Mouse (Mus musculus) midbrain, embryonic 15.5 days (tissue): ENCODE measurements around the gene Crtac1. TPM values are rescaled to one million over a fixed set of nuclear protein-coding genes. Genes with fewer than 3 reads are reported as not detected.

Experiments
- ATAC-seq: fragments of 200-750 bp; cut with Nextera tagmentation; replicated peaks from 2 replicates; pipeline ENCODE4 v1.8.0; 2017; ENCODE audit warnings: moderate TSS enrichment
- H3K27ac ChIP-seq: fragments of 300-500 bp; sonication (generic); 2 replicates; pipeline ENCODE4 v1.5.1; 2015; ENCODE audit warnings: mild to moderate bottlenecking, inconsistent platforms
- H3K27me3 ChIP-seq: fragments of 300-500 bp; sonication (generic); replicated peaks from 2 replicates; pipeline ENCODE4 v1.6.1; 2015; ENCODE audit warnings: inconsistent platforms
- H3K36me3 ChIP-seq: fragments of 300-500 bp; sonication (generic); replicated peaks from 2 replicates; pipeline ENCODE4 v1.6.1; 2015; ENCODE audit warnings: inconsistent platforms
- H3K4me1 ChIP-seq: fragments of 300-500 bp; sonication (generic); 2 replicates; pipeline ENCODE4 v1.6.1; 2015; ENCODE audit warnings: inconsistent platforms
- H3K4me2 ChIP-seq: fragments of 300-500 bp; sonication (generic); 2 replicates; pipeline ENCODE4 v1.6.1; 2015; ENCODE audit warnings: inconsistent platforms, mild to moderate bottlenecking, moderate library complexity
- H3K4me3 ChIP-seq: fragments of 300-500 bp; sonication (generic); 2 replicates; pipeline ENCODE4 v1.5.1; 2015; ENCODE audit warnings: mild to moderate bottlenecking, inconsistent platforms
- H3K9ac ChIP-seq: fragments of 300-500 bp; sonication (generic); 2 replicates; pipeline ENCODE4 v1.6.1; 2015; ENCODE audit warnings: mild to moderate bottlenecking, inconsistent platforms
- H3K9me3 ChIP-seq: fragments of 300-500 bp; sonication (generic); 2 replicates; pipeline ENCODE4 v1.6.1; 2016; ENCODE audit warnings: inconsistent platforms
- WGBS: fragments of 180-500 bp; shearing (Covaris S2); methylation state at CpG from one replicate; pipeline ENCODE4 v1.1.7; 2015; ENCODE audit warnings: mixed read lengths; 5-methylcytosine and 5-hydroxymethylcytosine counted together
- polyA plus RNA-seq: library from polyadenylated mRNA; unstranded; fragments of >200 nt; fragmentation: Nextera tagmentation; extraction: Ambion mirVana; gene quantifications from 2 replicates; pipeline ENCODE4 v1.2.1, GENCODE M21; 2015

The Crtac1 gene
- polyA plus RNA-seq, 1 experiment from 2014 or later = 24.6 TPM

DNA sequence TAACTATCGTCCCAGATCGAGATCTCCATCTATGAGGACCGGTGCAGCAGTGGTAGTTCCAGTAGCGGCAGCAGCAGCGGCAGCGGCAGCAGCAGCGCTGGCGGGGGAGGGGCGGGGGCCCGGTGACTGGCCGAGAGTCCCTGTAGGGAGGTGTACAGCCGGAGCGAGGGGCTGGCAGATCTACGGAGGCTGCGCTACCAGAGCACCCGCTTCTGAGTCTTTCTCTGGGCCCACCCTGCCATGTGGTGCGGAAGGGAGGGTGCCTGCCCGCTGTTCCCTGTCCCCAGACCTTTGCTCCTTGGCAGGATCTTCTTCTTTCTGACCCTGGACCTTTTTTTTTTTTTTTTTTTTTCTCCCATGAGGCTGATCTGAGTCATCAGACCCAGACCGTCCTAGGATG is 163.2 kb downstream of the Crtac1 start:
- 4% methylated on average over 19 of the region's 19 CpGs for WGBS
- H3K4me2 ChIP-seq = peak overlapping the region; percentile 45
- no peaks in the 10 kb centered on the region for H3K9me3 ChIP-seq
- H3K4me1 ChIP-seq = peaks cover 8% of the 10 kb centered on the region
- no peak overlapping the region for H3K9ac ChIP-seq
- H3K27ac ChIP-seq = no peak overlapping the region
- peak overlapping the region; percentile 9 for H3K4me3 ChIP-seq
- H3K27me3 ChIP-seq = no peaks in the 10 kb centered on the region
- no peak for ATAC-seq
- H3K36me3 ChIP-seq = no peaks in the 10 kb centered on the region; the same call in 1 of the 2 replicates

DNA sequence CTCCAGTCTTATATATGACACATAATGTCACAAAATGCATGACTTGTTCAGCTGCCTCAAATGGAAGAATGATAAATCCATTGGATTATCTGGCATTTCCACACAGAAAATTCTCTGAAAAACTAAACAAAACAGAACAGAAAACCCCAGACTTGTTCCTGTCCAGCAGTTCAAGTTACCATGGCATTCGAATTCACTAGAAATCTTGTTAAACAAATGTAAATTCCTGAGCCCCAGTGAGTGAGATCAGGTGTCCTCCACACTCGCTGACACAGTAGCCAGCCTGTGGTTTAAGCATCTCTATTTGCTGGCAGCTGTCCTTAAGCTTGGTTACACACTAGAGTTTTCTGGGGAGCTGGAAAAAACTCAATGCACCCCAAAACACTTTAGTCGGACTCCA is 168.1 kb downstream of the Crtac1 start:
- ATAC-seq = no peak
- no peaks in the 10 kb centered on the region; the same call in 1 of the 2 replicates for H3K36me3 ChIP-seq
- H3K27me3 ChIP-seq = no peaks in the 10 kb centered on the region
- no peaks in the 10 kb centered on the region for H3K9me3 ChIP-seq
- H3K27ac ChIP-seq = no peak overlapping the region
- no peak overlapping the region for H3K4me2 ChIP-seq
- H3K4me3 ChIP-seq = no peak overlapping the region
- no peak overlapping the region for H3K9ac ChIP-seq
- 45% methylated on average over 3 of the region's 3 CpGs for WGBS
- H3K4me1 ChIP-seq = peaks cover 9% of the 10 kb centered on the region

DNA sequence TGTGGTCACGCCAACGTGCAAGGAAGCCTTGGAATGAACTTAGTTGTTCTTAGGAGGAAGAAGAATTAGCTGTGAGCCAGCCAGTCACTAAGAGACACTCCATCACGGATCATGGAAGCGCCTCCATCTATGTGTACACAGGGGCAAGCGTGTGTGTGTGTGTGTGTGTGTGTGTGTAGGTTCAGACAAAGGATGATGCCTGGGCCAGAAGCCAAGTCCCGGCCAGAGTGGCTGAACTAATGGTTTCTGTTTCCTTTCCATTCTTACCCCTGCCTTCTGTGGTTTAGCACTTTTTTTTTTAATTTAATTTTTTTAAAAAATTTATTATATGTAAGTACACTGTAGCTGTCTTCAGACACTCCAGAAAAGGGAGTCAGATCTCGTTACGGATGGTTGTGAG is 171.1 kb downstream of the Crtac1 start:
- no peak for ATAC-seq
- H3K4me2 ChIP-seq = no peak overlapping the region
- no peak overlapping the region for H3K27ac ChIP-seq
- WGBS = 83% methylated on average over 8 of the region's 8 CpGs
- H3K36me3 ChIP-seq = no peaks in the 10 kb centered on the region; the same call in 1 of the 2 replicates
- H3K9ac ChIP-seq = no peak overlapping the region
- H3K4me3 ChIP-seq = no peak overlapping the region
- H3K4me1 ChIP-seq = peaks cover 21% of the 10 kb centered on the region
- H3K9me3 ChIP-seq = no peaks in the 10 kb centered on the region
- no peaks in the 10 kb centered on the region for H3K27me3 ChIP-seq

DNA sequence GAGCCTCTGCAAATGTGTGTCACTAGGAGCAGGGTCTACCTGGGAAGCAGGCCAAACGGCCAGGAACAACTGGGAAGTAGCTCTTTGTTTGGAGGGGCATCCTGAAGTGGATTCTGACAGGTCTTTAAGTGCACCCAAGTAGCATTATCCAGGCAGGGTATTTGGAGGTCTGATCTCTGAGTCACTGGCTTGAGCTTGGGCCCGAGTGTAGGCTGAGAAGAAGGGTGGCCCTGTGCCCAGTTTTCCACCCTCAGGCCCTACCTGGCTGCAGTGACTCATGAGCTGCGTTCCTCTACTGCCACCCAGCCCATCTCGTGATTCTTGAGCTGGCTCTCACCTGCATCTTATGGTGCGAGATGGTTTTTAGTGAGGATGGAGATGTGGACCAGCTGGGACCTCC is 173.0 kb downstream of the Crtac1 start:
- no peak for ATAC-seq
- Histone ChIP-seq H3K27ac (no peak overlapping the region), H3K9ac (no peak overlapping the region), H3K4me3 (no peak overlapping the region), H3K27me3 (no peaks in the 10 kb centered on the region), H3K9me3 (no peaks in the 10 kb centered on the region), H3K4me1 (peaks cover 29% of the 10 kb centered on the region), H3K36me3 (no peaks in the 10 kb centered on the region; the same call in 1 of the 2 replicates), H3K4me2 (0 out of 2 replicates have a peak overlapping the region, but pooled peaks have one; percentile 1)
- WGBS = 68% methylated on average over 5 of the region's 5 CpGs

GRCm38 (mm10) chr19:42258031-42258430 is 173.6 kb downstream of the Crtac1 start:
- Histone ChIP-seq H3K4me1 (peaks cover 29% of the 10 kb centered on the region), H3K4me2 (0 out of 2 replicates have a peak overlapping the region, but pooled peaks have one; percentile 1)
- WGBS = 80% methylated on average over 3 of the region's 3 CpGs

GRCm38 (mm10) chr19:42257241-42257635 is 174.3 kb downstream of the Crtac1 start:
- ATAC-seq = no peak
- Histone ChIP-seq H3K27me3 (no peaks in the 10 kb centered on the region), H3K9ac (peak overlapping the region; percentile 80; the same call in 1 of the 2 replicates), H3K4me3 (peak overlapping the region; percentile 71), H3K4me1 (peaks cover 29% of the 10 kb centered on the region), H3K4me2 (peak overlapping the region; percentile 60), H3K9me3 (no peaks in the 10 kb centered on the region), H3K27ac (peak overlapping the region; percentile 88; the same call in 1 of the 2 replicates), H3K36me3 (no peaks in the 10 kb centered on the region; the same call in 1 of the 2 replicates)
- WGBS = 72% methylated on average over 12 of the region's 12 CpGs

More at GRCm38 (mm10) chr19:42258031-42258430, 173.6 kb downstream of the Crtac1 start:
- no peak for ATAC-seq
- H3K9ac ChIP-seq = no peak overlapping the region
- no peak overlapping the region for H3K4me3 ChIP-seq
- no peaks in the 10 kb centered on the region; the same call in 1 of the 2 replicates for H3K36me3 ChIP-seq
- no peak overlapping the region for H3K27ac ChIP-seq
- no peaks in the 10 kb centered on the region for H3K27me3 ChIP-seq
- H3K9me3 ChIP-seq = no peaks in the 10 kb centered on the region

DNA sequence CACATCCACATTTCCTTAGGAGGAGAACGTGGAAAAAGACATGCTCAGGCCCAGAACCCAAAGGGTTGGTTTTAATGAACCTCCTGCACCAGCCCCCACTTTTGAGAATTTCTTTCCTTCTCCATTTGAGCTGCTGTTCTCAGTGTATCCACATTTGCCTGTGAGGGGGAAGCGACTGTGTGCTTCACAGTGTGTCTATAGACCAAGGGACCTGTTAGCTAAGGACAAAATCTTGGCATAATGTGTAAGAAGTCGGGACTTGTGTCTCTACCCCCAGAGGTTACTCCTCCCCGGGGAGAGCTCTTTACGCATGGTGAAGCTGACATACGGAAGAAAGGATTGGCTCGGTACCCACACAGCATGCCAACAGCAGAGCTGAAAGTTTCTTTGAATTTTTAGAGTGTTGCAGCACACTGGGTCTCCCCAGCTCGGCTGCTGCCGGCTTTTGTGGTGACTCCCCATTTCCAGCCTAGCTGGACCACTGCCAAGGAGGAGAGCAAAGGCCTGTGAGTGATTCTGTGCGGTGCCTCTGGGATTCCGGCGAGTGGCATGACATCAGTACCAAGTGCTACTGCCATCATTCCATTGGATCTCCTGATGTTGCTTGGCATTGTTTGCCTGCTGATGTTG is 174.9 kb downstream of the Crtac1 start:
- ATAC-seq = peak; percentile 34; the same call in 1 of the 2 replicates
- 44% methylated on average over 12 of the region's 12 CpGs for WGBS
- Histone ChIP-seq H3K9ac (peak overlapping the region; percentile 80), H3K4me1 (peaks cover 29% of the 10 kb centered on the region), H3K27me3 (no peaks in the 10 kb centered on the region), H3K4me3 (peak overlapping the region; percentile 71), H3K36me3 (no peaks in the 10 kb centered on the region), H3K9me3 (no peaks in the 10 kb centered on the region), H3K27ac (peak overlapping the region; percentile 88), H3K4me2 (peak overlapping the region; percentile 60)

DNA sequence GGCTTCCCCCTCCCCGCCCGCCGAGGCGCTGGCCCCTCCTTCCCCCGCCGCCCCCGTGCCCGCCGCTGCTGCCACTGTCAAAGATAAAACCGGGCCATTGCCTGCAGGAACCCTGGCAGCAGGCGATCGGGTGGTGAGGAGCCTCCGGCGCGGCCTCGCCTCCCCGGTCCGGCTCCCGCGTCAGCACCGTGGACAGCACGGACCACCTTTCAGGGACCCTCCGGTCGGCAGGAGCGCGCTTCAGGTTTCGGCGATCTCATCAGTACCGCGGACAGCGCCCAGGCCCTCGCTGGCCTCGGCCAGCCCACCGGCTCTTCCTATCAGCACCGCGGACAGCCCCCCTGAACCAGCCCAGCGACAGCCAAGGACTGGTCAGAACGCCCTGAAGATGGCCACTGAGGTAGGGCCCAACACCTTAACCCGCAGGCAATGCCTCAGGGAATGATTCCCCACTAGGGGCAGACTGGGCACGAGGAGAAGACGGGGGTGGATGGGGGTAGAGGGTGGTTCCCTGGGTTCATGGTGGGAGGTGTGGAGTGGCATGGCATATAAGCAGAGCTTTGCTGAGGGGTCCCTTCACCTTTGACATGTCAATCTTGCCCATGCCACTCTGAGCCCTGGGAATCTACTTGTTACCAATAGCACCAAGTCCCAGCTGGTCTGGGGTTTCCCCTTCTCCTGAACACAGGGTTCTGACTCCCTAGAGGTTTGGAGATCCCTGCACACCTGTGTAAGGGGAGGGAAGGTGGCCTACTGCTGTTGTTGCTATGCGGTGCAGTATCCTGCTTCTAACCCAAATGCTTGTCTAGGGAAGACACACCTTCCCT is 175.6 kb downstream of the Crtac1 start:
- Histone ChIP-seq H3K36me3 (no peaks in the 10 kb centered on the region), H3K27ac (peak overlapping the region; percentile 88), H3K9me3 (no peaks in the 10 kb centered on the region), H3K4me3 (peak overlapping the region; percentile 71), H3K9ac (peak overlapping the region; percentile 80), H3K27me3 (no peaks in the 10 kb centered on the region), H3K4me1 (peaks cover 29% of the 10 kb centered on the region), H3K4me2 (peak overlapping the region; percentile 60)
- WGBS = 2% methylated on average over 33 of the region's 42 CpGs
- peak; percentile 81 for ATAC-seq

- ATAC-seq = peak; percentile 72
- WGBS = under 1% methylated on average over 11 of the region's 23 CpGs
Observed at GRCm38 (mm10) chr19:42255438-42255783, 176.2 kb downstream of the Crtac1 start.

DNA sequence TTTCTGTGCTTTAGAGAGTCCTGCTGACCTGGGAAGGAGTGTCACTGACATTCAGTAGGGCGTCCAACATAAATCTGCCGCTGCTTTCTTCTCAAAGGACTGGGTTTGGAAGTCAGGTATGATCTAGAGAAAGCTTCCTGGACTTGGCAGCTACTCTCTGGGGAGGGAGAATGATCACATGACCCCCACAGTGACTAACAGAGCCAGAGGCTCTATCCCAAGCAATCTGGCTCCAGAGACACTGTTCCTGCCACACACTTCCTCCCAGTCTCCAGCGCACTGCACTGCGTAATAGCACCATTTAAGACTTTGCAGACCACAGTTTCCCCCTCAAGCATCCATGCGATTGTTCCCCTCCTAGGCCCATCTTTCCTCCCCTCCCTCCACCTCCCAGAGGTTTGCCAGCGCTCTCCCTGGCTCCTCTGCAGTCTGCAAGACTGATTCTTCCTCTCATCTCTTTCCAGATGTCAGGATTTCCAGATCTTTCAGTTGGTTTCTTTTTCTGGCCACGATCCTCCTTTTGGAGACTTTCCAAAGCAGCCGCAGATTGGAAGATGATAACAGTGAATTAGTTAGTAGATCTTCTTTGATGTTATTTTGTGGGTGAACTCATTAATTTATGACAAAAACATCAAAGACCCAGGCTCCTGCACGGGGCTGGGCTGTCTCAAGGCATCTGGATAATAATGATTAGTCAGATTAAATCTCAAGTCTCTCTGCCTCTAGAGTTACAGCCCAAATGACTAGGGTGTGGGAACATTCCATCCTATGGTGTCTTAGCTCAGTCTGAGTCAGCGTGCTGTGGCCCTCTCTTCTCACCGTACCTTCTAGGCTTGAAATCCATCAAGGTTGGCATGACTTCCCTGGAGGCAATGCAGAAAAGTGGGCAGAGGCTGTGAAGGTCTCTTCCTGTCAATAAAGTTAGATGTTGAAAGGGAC is 181.3 kb downstream of the Crtac1 start:
- Histone ChIP-seq H3K27me3 (no peaks in the 10 kb centered on the region), H3K9me3 (no peaks in the 10 kb centered on the region), H3K27ac (no peak overlapping the region), H3K4me3 (no peak overlapping the region), H3K9ac (no peak overlapping the region), H3K4me1 (peaks cover 6% of the 10 kb centered on the region), H3K36me3 (no peaks in the 10 kb centered on the region), H3K4me2 (no peak overlapping the region)
- 63% methylated on average over 11 of the region's 11 CpGs for WGBS
- ATAC-seq = no peak

More at GRCm38 (mm10) chr19:42255438-42255783, 176.2 kb downstream of the Crtac1 start:
- H3K4me3 ChIP-seq = peak overlapping the region; percentile 71
- H3K36me3 ChIP-seq = no peaks in the 10 kb centered on the region
- H3K9me3 ChIP-seq = no peaks in the 10 kb centered on the region
- H3K4me2 ChIP-seq = peak overlapping the region; percentile 60
- peaks cover 29% of the 10 kb centered on the region for H3K4me1 ChIP-seq
- H3K27ac ChIP-seq = peak overlapping the region; percentile 88
- no peaks in the 10 kb centered on the region for H3K27me3 ChIP-seq
- H3K9ac ChIP-seq = peak overlapping the region; percentile 80

DNA sequence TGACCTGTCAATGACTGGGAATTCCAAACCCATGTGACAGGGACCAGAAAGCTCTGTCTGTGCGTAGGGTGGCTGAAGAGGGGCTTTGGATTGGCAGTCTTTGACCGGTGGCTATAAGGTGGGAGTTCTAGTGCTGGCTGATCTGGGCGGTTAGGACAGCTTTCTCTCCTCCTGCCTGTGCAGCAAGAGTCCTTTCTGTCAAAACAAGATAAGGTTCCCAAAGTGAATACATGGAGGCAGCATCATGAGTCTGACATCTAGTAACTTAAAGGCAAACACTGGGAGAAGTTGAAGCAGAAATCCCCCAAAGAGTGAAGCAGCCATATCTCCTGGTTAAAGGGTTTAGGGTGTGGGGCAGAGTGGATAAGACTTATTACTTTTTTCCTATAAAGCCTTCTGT is 184.1 kb downstream of the Crtac1 start, which contains the start of gene Golga7b:
Gene Golga7b, plus strand, starts transcription at position 56 of the 400 bp plus-strand sequence.
- H3K36me3 ChIP-seq = no peaks in the 10 kb centered on the region
- H3K9me3 ChIP-seq = no peaks in the 10 kb centered on the region
- ATAC-seq = no peak
- WGBS = 68% methylated on average over 3 of the region's 3 CpGs
- H3K9ac ChIP-seq = no peak within 1 kb of the TSS
- H3K4me1 ChIP-seq = no peaks in the 10 kb centered on the region
- no peak within 1 kb of the TSS for H3K27ac ChIP-seq
- no peak within 1 kb of the TSS for H3K4me3 ChIP-seq
- H3K4me2 ChIP-seq = no peak within 1 kb of the TSS
- H3K27me3 ChIP-seq = no peaks in the 10 kb centered on the region
